Comparison of ENCODE assay signal across 8 mouse cellular contexts in genomic region chr19:9134746-9135511, GRCm38 (mm10). TPM values are rescaled to one million over a fixed set of nuclear protein-coding genes. Genes with fewer than 3 reads are reported as not detected.
DNase-seq lines count a peak whose midpoint lies in the region; ATAC-seq and TF ChIP-seq lines count a peak whose summit lies in the region.

No protein-coding gene starts in this region.

- 1% methylated on average over 34 of the region's 37 CpGs for WGBS in kidney, embryonic 15.5 days
- WGBS in small intestine, adult 2 months: 1% methylated on average over 37 of the region's 37 CpGs

- DNase-seq in right cerebral cortex, adult 2 months (ENCODE audit: low spot score in 2 of 2): peak; percentile 38 to 49
- no peak for DNase-seq in right cerebral cortex, postnatal 25 days
- peak; percentile 74 for DNase-seq in cerebellum, adult 9-10 months
- peak; percentile 26 for DNase-seq in lung, postnatal 36 days
- DNase-seq in gastrocnemius, adult 8-10 months (ENCODE audit: low spot score in 2 of 2): no peak

- no peaks in the 10 kb centered on the region for H3K9me3 ChIP-seq in kidney, embryonic 15.5 days (replicated peaks)

- H3K27ac ChIP-seq in kidney, embryonic 15.5 days: 0 out of 2 replicates have a peak overlapping the region, but pooled peaks have one; percentile 22
- H3K27ac ChIP-seq in small intestine, adult 2 months (ENCODE audit: insufficient read depth, low read depth, low read length): no peak overlapping the region

- H3K36me3 ChIP-seq in kidney, embryonic 15.5 days: no peaks in the 10 kb centered on the region
- no peaks in the 10 kb centered on the region for H3K36me3 ChIP-seq in small intestine, adult 2 months (ENCODE audit: control insufficient read depth, insufficient read depth, low read length)

- H3K4me2 ChIP-seq in kidney, embryonic 15.5 days: peak overlapping the region; percentile 98

- no peak for TF ChIP-seq POLR2A in small intestine, adult 2 months (IDR thresholded peaks at IDR 0.05; ENCODE audit: low read depth, low read length)

- peak overlapping the region; percentile 76 for H3K4me3 ChIP-seq in kidney, embryonic 15.5 days (replicated peaks)
- H3K4me3 ChIP-seq in small intestine, adult 2 months (ENCODE audit: low read depth, low read length): peak overlapping the region; percentile 65

- no peaks in the 10 kb centered on the region for H3K27me3 ChIP-seq in kidney, embryonic 15.5 days
- no peaks in the 10 kb centered on the region for H3K27me3 ChIP-seq in small intestine, adult 2 months (ENCODE audit: control insufficient read depth, insufficient read depth, low read length)

- peak; percentile 31 for ATAC-seq in granulocyte monocyte progenitor cell, adult 5-6 weeks (replicated peaks; ENCODE audit: poor library complexity, severe bottlenecking)
- ATAC-seq in kidney, embryonic 15.5 days (replicated peaks; ENCODE audit: low FRiP score): peak; percentile 76

- H3K4me1 ChIP-seq in kidney, embryonic 15.5 days: peaks cover 27% of the 10 kb centered on the region
- H3K4me1 ChIP-seq in small intestine, adult 2 months (ENCODE audit: control insufficient read depth, insufficient read depth, insufficient read length, low read length): peaks cover 3% of the 10 kb centered on the region; the same call in 1 of the 2 replicates

- no peak for TF ChIP-seq CTCF in small intestine, adult 2 months (IDR thresholded peaks at IDR 0.05; ENCODE audit: extremely low read depth, insufficient read length, insufficient replicate concordance, low read depth, low read length)

- peak overlapping the region; percentile 79 for H3K9ac ChIP-seq in kidney, embryonic 15.5 days

RNA-seq across cellular contexts. Expression of gene Asrgl1, which starts 0.5 kb away (rescaled TPM):
- total RNA-seq in granulocyte monocyte progenitor cell, adult 5-6 weeks (2014; fragmentation: Nextera tagmentation): 22.0 and 32.6 TPM in 2 replicates
- 26.9 and 30.5 TPM in 2 replicates for total RNA-seq in granulocyte monocyte progenitor cell, adult 5-6 weeks (2017)
- polyA plus RNA-seq in kidney, embryonic 15.5 days (2015; fragmentation: Nextera tagmentation; extraction: Ambion mirVana): 19.4 and 22.0 TPM in 2 replicates
- 0.37 and 0.41 TPM in 2 replicates for polyA plus RNA-seq in small intestine, adult 2 months (2012; rRNA removed)
- total RNA-seq in gastrocnemius, adult 8-10 months (2022): 10 to 100 TPM; 33.7 to 48.2 (median 36.1) TPM

RNA-seq across cellular contexts. Expression of gene Scgb1a1, which starts 47.2 kb away (rescaled TPM):
- total RNA-seq in granulocyte monocyte progenitor cell, adult 5-6 weeks (2014; fragmentation: Nextera tagmentation): not detected in 2 replicates
- not detected in 2 replicates for total RNA-seq in granulocyte monocyte progenitor cell, adult 5-6 weeks (2017)
- polyA plus RNA-seq in kidney, embryonic 15.5 days (2015; fragmentation: Nextera tagmentation; extraction: Ambion mirVana): not detected in 2 replicates
- 0.30 and 3.7 TPM in 2 replicates for polyA plus RNA-seq in small intestine, adult 2 months (2012; rRNA removed)
- not detected for total RNA-seq in gastrocnemius, adult 8-10 months (2022)

Comparison
In these comparisons a context has a peak if more than half of its experiments do, and no peak if none do; other contexts are left out.
1. DNase-seq: peak in right cerebral cortex, adult 2 months (2 of 2), cerebellum, adult 9-10 months (single experiment) and lung, postnatal 36 days (single experiment); none in right cerebral cortex, postnatal 25 days (single experiment) and gastrocnemius, adult 8-10 months (0 of 2).